ENCODE assay signal across 7 mouse cellular contexts in the genomic region with DNA sequence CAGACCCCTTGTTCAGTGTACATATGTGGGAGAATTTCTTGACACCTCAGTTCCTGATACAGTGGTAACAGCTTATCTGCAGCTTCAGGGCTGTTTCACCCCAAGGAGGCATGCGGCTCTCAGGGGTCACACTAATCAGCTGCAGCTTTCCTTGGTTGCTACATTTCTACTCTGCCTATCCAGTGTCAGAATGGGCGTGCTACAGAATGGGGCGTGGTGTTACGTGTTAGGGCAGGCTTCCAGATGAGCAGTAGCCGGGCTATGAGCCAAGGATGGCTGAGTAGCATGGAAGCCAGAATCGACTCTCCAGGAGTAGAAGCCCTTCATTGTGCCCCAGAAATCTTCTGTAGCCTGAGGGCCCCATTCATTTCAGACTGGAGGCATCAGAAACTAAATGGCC. TPM values are rescaled to one million over a fixed set of nuclear protein-coding genes. Genes with fewer than 3 reads are reported as not detected.
A peak's percentile ranks its signal among the peaks of the same experiment; 100 is the strongest.
DNase-seq lines count a peak whose midpoint lies in the region; ATAC-seq lines count a peak whose summit lies in the region.

No protein-coding gene starts in this region.

- 84% methylated on average over 6 of the region's 6 CpGs for WGBS in kidney, embryonic 14.5 days
- 33% methylated on average over 6 of the region's 6 CpGs for WGBS in stomach, embryonic 16.5 days
- WGBS in midbrain, embryonic 13.5 days: 78% methylated on average over 6 of the region's 6 CpGs

- no peak overlapping the region for H3K4me3 ChIP-seq in kidney, embryonic 14.5 days (ENCODE audit: low read length)
- no peak overlapping the region for H3K4me3 ChIP-seq in stomach, embryonic 16.5 days (replicated peaks; ENCODE audit: low read length)
- no peak overlapping the region for H3K4me3 ChIP-seq in midbrain, embryonic 13.5 days (replicated peaks)

- no peak for ATAC-seq in kidney, embryonic 14.5 days (ENCODE audit: low FRiP score, low TSS enrichment)
- peak; percentile 52; the same call in 1 of the 2 replicates for ATAC-seq in stomach, embryonic 16.5 days (ENCODE audit: insufficient read depth, low FRiP score)
- no peak for ATAC-seq in midbrain, embryonic 13.5 days

- peak; percentile 17 for DNase-seq in kidney, adult 11 months
- DNase-seq in urinary bladder, postnatal 36 days (ENCODE audit: low spot score in 2 of 2): peak; percentile 17 to 48
- no peak for DNase-seq in urinary bladder, postnatal 4 days (ENCODE audit: low spot score in 2 of 2)
- DNase-seq in heart, postnatal 36 days: peak; percentile 27 to 33

- H3K9me3 ChIP-seq in kidney, embryonic 14.5 days (ENCODE audit: control insufficient read depth, low read length): no peaks in the 10 kb centered on the region
- no peaks in the 10 kb centered on the region for H3K9me3 ChIP-seq in stomach, embryonic 16.5 days (replicated peaks; ENCODE audit: control insufficient read depth, low read length)
- no peaks in the 10 kb centered on the region for H3K9me3 ChIP-seq in midbrain, embryonic 13.5 days

- H3K36me3 ChIP-seq in kidney, embryonic 14.5 days (ENCODE audit: control insufficient read depth, insufficient read depth, low read length): no peaks in the 10 kb centered on the region
- H3K36me3 ChIP-seq in stomach, embryonic 16.5 days (ENCODE audit: control insufficient read depth, insufficient read depth, low read length): no peaks in the 10 kb centered on the region
- no peaks in the 10 kb centered on the region for H3K36me3 ChIP-seq in midbrain, embryonic 13.5 days

- no peak overlapping the region for H3K9ac ChIP-seq in kidney, embryonic 14.5 days (ENCODE audit: low read depth, low read length)
- no peak overlapping the region for H3K9ac ChIP-seq in stomach, embryonic 16.5 days (ENCODE audit: low read length)
- H3K9ac ChIP-seq in midbrain, embryonic 13.5 days (replicated peaks): no peak overlapping the region

- no peak overlapping the region for H3K4me2 ChIP-seq in kidney, embryonic 14.5 days (replicated peaks; ENCODE audit: low read depth, low read length)
- no peak overlapping the region for H3K4me2 ChIP-seq in stomach, embryonic 16.5 days (ENCODE audit: low read depth, low read length)
- H3K4me2 ChIP-seq in midbrain, embryonic 13.5 days (replicated peaks): no peak overlapping the region

- intact Hi-C loops in heart, postnatal 36 days (cut with DNase I): no loop called here

- H3K27ac ChIP-seq in kidney, embryonic 14.5 days (ENCODE audit: low read depth, low read length): no peak overlapping the region
- H3K27ac ChIP-seq in stomach, embryonic 16.5 days (ENCODE audit: low read length): no peak overlapping the region
- no peak overlapping the region for H3K27ac ChIP-seq in midbrain, embryonic 13.5 days

- no peaks in the 10 kb centered on the region for H3K4me1 ChIP-seq in kidney, embryonic 14.5 days (ENCODE audit: control insufficient read depth, insufficient read depth, low read length)
- H3K4me1 ChIP-seq in stomach, embryonic 16.5 days (ENCODE audit: control insufficient read depth, insufficient read depth, low read length): peaks cover 5% of the 10 kb centered on the region; the same call in 1 of the 2 replicates
- no peaks in the 10 kb centered on the region for H3K4me1 ChIP-seq in midbrain, embryonic 13.5 days (replicated peaks)

- H3K27me3 ChIP-seq in kidney, embryonic 14.5 days (ENCODE audit: control insufficient read depth, insufficient read depth, low read length): no peaks in the 10 kb centered on the region
- no peaks in the 10 kb centered on the region for H3K27me3 ChIP-seq in stomach, embryonic 16.5 days (ENCODE audit: control insufficient read depth, insufficient read depth, low read length)
- H3K27me3 ChIP-seq in midbrain, embryonic 13.5 days: no peaks in the 10 kb centered on the region

RNA-seq across cellular contexts. Expression of a gene that starts 32.8 kb away (rescaled TPM):
- polyA plus RNA-seq in kidney, embryonic 14.5 days (2014; fragmentation: Nextera tagmentation; extraction: Ambion mirVana): 50.8 and 67.1 TPM in 2 replicates
- total RNA-seq in heart, postnatal 36 days (2021): 1 to 10 TPM; 2.7 to 3.2 TPM
- polyA plus RNA-seq in stomach, embryonic 16.5 days (2015; fragmentation: Nextera tagmentation; extraction: Ambion mirVana): 27.7 and 34.4 TPM in 2 replicates
- polyA plus RNA-seq in midbrain, embryonic 13.5 days (2015; fragmentation: Nextera tagmentation; extraction: Ambion mirVana): 17.7 and 18.8 TPM in 2 replicates

Comparison
In these comparisons a context has a peak if more than half of its experiments do, and no peak if none do; other contexts are left out.
1. DNase-seq: peak in kidney, adult 11 months (single experiment), urinary bladder, postnatal 36 days (2 of 2) and heart, postnatal 36 days (2 of 2); none in urinary bladder, postnatal 4 days (0 of 2).